Mouse (Mus musculus) layer of hippocampus, adult 8-10 months (tissue): ENCODE results near the gene Ptar1. TPM values are rescaled to one million over a fixed set of nuclear protein-coding genes. Genes with fewer than 3 reads are reported as not detected.

Experiments used
- DNase-seq, 2 experiments: peaks; one replicate each; pipeline ENCODE4 v3.0.0; 2022; ENCODE audit warnings: low spot score in 2 of 2
- total RNA-seq, 4 experiments: library from RNA; stranded (reverse); gene quantifications; 2 replicates each; pipeline ENCODE4 v1.2.4; 2022

Ptar1 gene
- total RNA-seq, 4 experiments from 2014 or later, result 35.1 to 47.1 (median 39.8) TPM

GRCm38 (mm10) chr19:23757961-23758553 lies 70.8 kb downstream of the Ptar1 start:
- peak; percentile 92 to 97 for DNase-seq

GRCm38 (mm10) chr19:23758554-23759321 lies 71.5 kb downstream of the Ptar1 start, which contains the start of gene Apba1:
Apba1 (plus strand) TSS chr19:23758887.
- DNase-seq, result peak; percentile 56 to 65

GRCm38 (mm10) chr19:23759322-23759945 lies 72.2 kb downstream of the Ptar1 start:
- peak in 1 of 2 experiments; percentile 42 for DNase-seq

- no peak for DNase-seq
These were observed 76.1 kb downstream of the Ptar1 start for GRCm38 (mm10) chr19:23763371-23763770.

GRCm38 (mm10) chr19:23764051-23764450 lies 76.8 kb downstream of the Ptar1 start:
- DNase-seq, result no peak

- DNase-seq, result no peak
These were observed 81.6 kb downstream of the Ptar1 start for GRCm38 (mm10) chr19:23768864-23769263.

- no peak for DNase-seq
These were observed 83.5 kb downstream of the Ptar1 start for GRCm38 (mm10) chr19:23770494-23771423.

- DNase-seq, result no peak
These were observed 84.7 kb downstream of the Ptar1 start for GRCm38 (mm10) chr19:23771971-23772370.

GRCm38 (mm10) chr19:23775356-23775755 lies 88.1 kb downstream of the Ptar1 start:
- no peak for DNase-seq

GRCm38 (mm10) chr19:23779130-23779529 lies 91.9 kb downstream of the Ptar1 start:
- no peak for DNase-seq

GRCm38 (mm10) chr19:23780105-23780504 lies 92.9 kb downstream of the Ptar1 start:
- DNase-seq, result no peak

Other genes starting within 250 kb of the Ptar1 start
- gene Mamdc2, start 239.0 kb upstream of the Ptar1 start, total RNA-seq, result 1 to 10 TPM in 3 of 4 experiments, under 1 TPM in 1; 0.72 to 3.5 (median 2.1) TPM
- 1 to 10 TPM; 1.1 to 3.0 (median 2.3) TPM for gene 1700028P14Rik, start 34.6 kb upstream of the Ptar1 start, total RNA-seq
- 100 to 1,000 TPM; 124 to 130 (median 127) TPM for gene Apba1, start 71.5 kb downstream of the Ptar1 start, total RNA-seq